Mouse (Mus musculus): ENCODE data around the gene Slc7a10. TPM values are rescaled to one million over a fixed set of nuclear protein-coding genes. Genes with fewer than 3 reads are reported as not detected.

The Slc7a10 gene
- total and polyA plus RNA-seq, 3 experiments, result not detected

- in situ Hi-C loops (cut with MboI; ENCODE audit: low pct_ligation_motif_present, low pct_unique_long_range_greater_than_20kb, low sequenced_read_pairs), result no loop called here
- no peaks in the 10 kb centered on the region for H3K79me2 ChIP-seq (replicated peaks; ENCODE audit: control insufficient read depth, extremely low read depth, insufficient read depth, poor library complexity, severe bottlenecking)
- TF ChIP-seq EP300 (IDR thresholded peaks at IDR 0.05; ENCODE audit: low read length) (no peak), CHD2 (IDR thresholded peaks at IDR 0.05; ENCODE audit: low read length) (no peak), ZKSCAN1 (IDR thresholded peaks at IDR 0.05; ENCODE audit: borderline replicate concordance, low read depth, low read length) (no peak)
- H3K27me3 ChIP-seq (replicated peaks), result no peaks in the 10 kb centered on the region
- H3K36me3 ChIP-seq (replicated peaks in 1 of 2; ENCODE audit: control insufficient read depth in 1 of 2, insufficient read depth in 1 of 2, low read length in 1 of 2), result no peaks in the 10 kb centered on the region
- dilution Hi-C loops (cut with MboI; ENCODE audit: extremely low pct_ligation_motif_present, extremely low pct_unique_long_range_greater_than_20kb, low sequenced_read_pairs), result no loop called here
- H3K9ac ChIP-seq (ENCODE audit: insufficient read depth, low read depth), result no peak overlapping the region
- H3K27ac ChIP-seq (ENCODE audit: insufficient read depth, low read depth), result no peak overlapping the region
- H3K4me2 ChIP-seq (ENCODE audit: insufficient read depth, low read depth, poor library complexity, severe bottlenecking), result no peak overlapping the region
- H3K4me1 ChIP-seq (ENCODE audit: control insufficient read depth in 1 of 2, insufficient read depth in 2 of 2), result peaks cover 15 to 52% of the 10 kb centered on the region in 2 experiments
- no peaks in the 10 kb centered on the region for H3K9me3 ChIP-seq (replicated peaks; ENCODE audit: low read length)
- no peak for DNase-seq (ENCODE audit: extremely low read depth)
- no peak overlapping the region for H3K4me3 ChIP-seq (replicated peaks in 1 of 3; ENCODE audit: low read depth in 2 of 3, low read length in 2 of 3, poor library complexity in 1 of 3)
Observed at GRCm38 (mm10) chr7:35142522-35142921, 43.7 kb upstream of the Slc7a10 start.

GRCm38 (mm10) chr7:35143864-35144618 is 42.1 kb upstream of the Slc7a10 start:
- TF ChIP-seq CTCF (conservative IDR thresholded peaks at IDR 0.05 in 1 of 2, IDR thresholded peaks at IDR 0.05 in 1 of 2; ENCODE audit: low read depth in 2 of 2, low read length in 2 of 2) (no peak), JUND (conservative IDR thresholded peaks at IDR 0.05; ENCODE audit: low read depth, low read length) (no peak), MAX (IDR thresholded peaks at IDR 0.05; ENCODE audit: low read length) (no peak), USF1 (IDR thresholded peaks at IDR 0.05; ENCODE audit: low read depth, low read length) (no peak), ETS1 (conservative IDR thresholded peaks at IDR 0.05; ENCODE audit: low read depth, low read length) (no peak), ZNF384 (IDR thresholded peaks at IDR 0.05; ENCODE audit: low read depth, low read length) (no peak), MEF2A (IDR thresholded peaks at IDR 0.05; ENCODE audit: borderline replicate concordance, low read depth, low read length) (no peak)
- no peaks in the 10 kb centered on the region for H3K79me2 ChIP-seq (replicated peaks; ENCODE audit: control insufficient read depth, extremely low read depth, insufficient read depth, poor library complexity, severe bottlenecking)
- no peaks in the 10 kb centered on the region for H3K9me3 ChIP-seq (replicated peaks; ENCODE audit: low read length)
- no peak overlapping the region for H3K4me3 ChIP-seq (replicated peaks in 1 of 3; ENCODE audit: low read depth in 2 of 3, low read length in 2 of 3, poor library complexity in 1 of 3)
- in situ Hi-C loops (cut with MboI; ENCODE audit: low pct_ligation_motif_present, low pct_unique_long_range_greater_than_20kb, low sequenced_read_pairs), result no loop called here
- H3K36me3 ChIP-seq (replicated peaks in 1 of 2; ENCODE audit: control insufficient read depth in 1 of 2, insufficient read depth in 1 of 2, low read length in 1 of 2), result no peaks in the 10 kb centered on the region
- no peak overlapping the region for H3K27ac ChIP-seq (ENCODE audit: insufficient read depth, low read depth)
- H3K4me1 ChIP-seq (ENCODE audit: control insufficient read depth in 1 of 2, insufficient read depth in 2 of 2), result peaks cover 15 to 44% of the 10 kb centered on the region in 2 experiments
- dilution Hi-C loops (cut with MboI; ENCODE audit: extremely low pct_ligation_motif_present, extremely low pct_unique_long_range_greater_than_20kb, low sequenced_read_pairs), result no loop called here
- no peak overlapping the region for H3K4me2 ChIP-seq (ENCODE audit: insufficient read depth, low read depth, poor library complexity, severe bottlenecking)
- DNase-seq (ENCODE audit: extremely low read depth), result no peak
- H3K9ac ChIP-seq (ENCODE audit: insufficient read depth, low read depth), result no peak overlapping the region
- no peaks in the 10 kb centered on the region for H3K27me3 ChIP-seq (replicated peaks)

- Histone ChIP-seq H3K27me3 (replicated peaks) (no peaks in the 10 kb centered on the region), H3K4me1 (ENCODE audit: control insufficient read depth in 1 of 2, insufficient read depth in 2 of 2) (peaks cover 11 to 37% of the 10 kb centered on the region in 2 experiments), H3K9me3 (replicated peaks; ENCODE audit: low read length) (no peaks in the 10 kb centered on the region), H3K27ac (ENCODE audit: insufficient read depth, low read depth) (no peak overlapping the region), H3K79me2 (replicated peaks; ENCODE audit: control insufficient read depth, extremely low read depth, insufficient read depth, poor library complexity, severe bottlenecking) (no peaks in the 10 kb centered on the region), H3K9ac (ENCODE audit: insufficient read depth, low read depth) (no peak overlapping the region), H3K36me3 (replicated peaks in 1 of 2; ENCODE audit: control insufficient read depth in 1 of 2, insufficient read depth in 1 of 2, low read length in 1 of 2) (no peaks in the 10 kb centered on the region), H3K4me2 (ENCODE audit: insufficient read depth, low read depth, poor library complexity, severe bottlenecking) (no peak overlapping the region), H3K4me3 (replicated peaks in 1 of 3; ENCODE audit: low read depth in 2 of 3, low read length in 2 of 3, poor library complexity in 1 of 3) (no peak overlapping the region)
- in situ Hi-C loops (cut with MboI; ENCODE audit: low pct_ligation_motif_present, low pct_unique_long_range_greater_than_20kb, low sequenced_read_pairs), result no loop called here
- dilution Hi-C loops (cut with MboI; ENCODE audit: extremely low pct_ligation_motif_present, extremely low pct_unique_long_range_greater_than_20kb, low sequenced_read_pairs), result no loop called here
- no peak for DNase-seq (ENCODE audit: extremely low read depth)
- TF ChIP-seq NELFE (IDR thresholded peaks at IDR 0.05; ENCODE audit: low read depth, low read length) (no peak), ZKSCAN1 (IDR thresholded peaks at IDR 0.05; ENCODE audit: borderline replicate concordance, low read depth, low read length) (no peak), USF2 (conservative IDR thresholded peaks at IDR 0.05; ENCODE audit: low read depth, low read length) (no peak)
Observed at GRCm38 (mm10) chr7:35145068-35145467, 41.1 kb upstream of the Slc7a10 start.

Measured in CH12.LX (cell line).